Mouse (Mus musculus): Measurements from ENCODE around the gene Gm49322. TPM values are rescaled to one million over a fixed set of nuclear protein-coding genes. Genes with fewer than 3 reads are reported as not detected.
A peak's percentile ranks its signal among the peaks of the same experiment; 100 is the strongest.

The Gm49322 gene
- total and polyA plus RNA-seq, 3 experiments = 0.28 to 1.8 (median 1.1) TPM

DNA sequence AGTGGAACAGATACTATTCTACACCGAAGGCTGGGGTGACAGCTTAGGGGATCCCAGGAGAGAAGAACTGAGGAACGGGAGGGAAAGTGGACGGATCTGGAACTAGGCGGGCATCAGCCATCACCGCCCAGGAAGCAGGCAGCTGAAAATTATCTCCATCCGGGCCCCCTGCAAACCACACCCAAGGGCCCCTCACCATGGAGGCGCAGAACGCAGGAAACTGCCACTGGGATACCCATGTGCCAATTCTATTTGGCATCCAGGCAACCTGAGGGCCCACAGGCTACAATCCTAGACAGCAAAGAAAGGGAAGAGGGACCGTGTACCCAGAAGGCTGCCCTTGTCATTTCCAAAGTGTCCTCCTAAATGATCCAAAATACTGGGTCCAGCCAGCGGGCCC, 35.4 kb upstream of the Gm49322 start:
- Histone ChIP-seq H3K4me1 (ENCODE audit: control insufficient read depth in 1 of 2, insufficient read depth in 2 of 2) (peaks cover 19 to 65% of the 10 kb centered on the region in 2 experiments), H3K79me2 (replicated peaks; ENCODE audit: control insufficient read depth, extremely low read depth, insufficient read depth, poor library complexity, severe bottlenecking) (peaks cover 59% of the 10 kb centered on the region), H3K36me3 (replicated peaks in 1 of 2; ENCODE audit: control insufficient read depth in 1 of 2, insufficient read depth in 1 of 2, low read length in 1 of 2) (peaks cover 16 to 53% of the 10 kb centered on the region in 2 experiments), H3K27me3 (replicated peaks) (no peaks in the 10 kb centered on the region), H3K27ac (ENCODE audit: insufficient read depth, low read depth) (peak overlapping the region; percentile 95), H3K9ac (ENCODE audit: insufficient read depth, low read depth) (peak overlapping the region; percentile 94), H3K4me3 (replicated peaks in 1 of 3; ENCODE audit: low read depth in 2 of 3, low read length in 2 of 3, poor library complexity in 1 of 3) (peak overlapping the region; percentile 49 to 75 (median 60)), H3K9me3 (replicated peaks; ENCODE audit: low read length) (no peaks in the 10 kb centered on the region), H3K4me2 (ENCODE audit: insufficient read depth, low read depth, poor library complexity, severe bottlenecking) (peak overlapping the region; percentile 89)
- in situ Hi-C loops (cut with MboI; ENCODE audit: low pct_ligation_motif_present, low pct_unique_long_range_greater_than_20kb, low sequenced_read_pairs) = no loop called here
- dilution Hi-C loops (cut with MboI; ENCODE audit: extremely low pct_ligation_motif_present, extremely low pct_unique_long_range_greater_than_20kb, low sequenced_read_pairs) = no loop called here
- peak; percentile 29 for DNase-seq (ENCODE audit: extremely low read depth)
- 0 out of 2 replicates have a peak, but pooled peaks have one; percentile 18 for TF ChIP-seq MEF2A (IDR thresholded peaks at IDR 0.05; ENCODE audit: borderline replicate concordance, low read depth, low read length)
- 0 out of 2 replicates have a peak, but pooled peaks have one; percentile 13 for TF ChIP-seq NRF1 (IDR thresholded peaks at IDR 0.05; ENCODE audit: low read depth, low read length)
- TF ChIP-seq EP300 (IDR thresholded peaks at IDR 0.05; ENCODE audit: low read length) = no peak
- no peak for TF ChIP-seq MAFK (IDR thresholded peaks at IDR 0.05; ENCODE audit: insufficient replicate concordance, low read length)
- peak; percentile 49; the same call in 1 of the 2 replicates for TF ChIP-seq CHD1 (IDR thresholded peaks at IDR 0.05; ENCODE audit: low read depth, low read length)
- no peak for TF ChIP-seq E2F4 (IDR thresholded peaks at IDR 0.05; ENCODE audit: insufficient replicate concordance, low read depth, low read length)
- no peak for TF ChIP-seq POLR2A (IDR thresholded peaks at IDR 0.05; ENCODE audit: low read depth, low read length)
- TF ChIP-seq ETS1 (conservative IDR thresholded peaks at IDR 0.05; ENCODE audit: low read depth, low read length) = no peak

DNA sequence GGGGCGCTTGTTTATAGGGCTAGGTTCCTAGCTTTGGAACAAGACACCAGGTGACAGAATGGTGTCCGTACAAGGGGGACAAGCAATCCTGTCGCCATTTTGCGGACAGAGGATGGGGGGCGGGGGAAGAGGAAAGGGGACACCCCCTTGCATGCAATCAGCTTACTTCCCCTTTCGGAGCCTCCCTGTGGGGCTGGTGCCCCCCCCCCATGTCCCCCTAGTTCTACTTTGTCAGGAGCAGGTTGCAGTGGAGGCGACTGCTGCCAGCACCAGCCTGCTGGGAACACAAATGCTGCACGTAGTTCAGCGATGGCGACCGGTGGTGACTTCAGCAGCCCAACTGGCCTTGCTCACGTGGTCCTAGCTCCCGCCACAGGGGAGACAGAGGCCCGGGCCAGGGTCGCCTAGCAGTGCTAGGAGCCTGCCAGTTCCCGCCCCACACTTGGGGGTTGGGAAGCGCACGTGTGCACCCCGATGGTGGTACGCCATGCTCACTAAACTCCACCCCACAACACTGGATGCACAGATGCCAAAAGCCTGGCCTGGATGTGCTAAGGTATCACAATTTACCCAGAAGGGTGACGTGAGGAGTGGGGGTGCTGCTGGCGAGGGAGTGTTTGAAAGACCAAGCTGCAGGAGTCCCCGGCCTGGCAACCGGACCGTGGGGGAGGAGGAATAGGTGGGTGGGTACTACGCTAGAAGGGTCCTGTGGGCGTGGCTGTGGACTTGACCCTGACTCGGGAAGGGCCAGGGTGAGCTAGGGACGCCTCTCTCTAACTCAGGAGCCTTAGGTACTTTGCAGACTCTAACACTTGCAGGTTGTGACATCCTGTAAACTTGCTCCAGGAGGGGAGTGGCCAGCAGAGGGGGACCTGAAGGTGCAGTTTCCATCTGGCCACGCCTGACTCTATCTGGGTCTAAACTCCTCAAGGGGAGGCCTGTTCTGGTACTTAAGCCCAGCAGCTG, 34.7 kb upstream of the Gm49322 start:
- DNase-seq (ENCODE audit: extremely low read depth) = peak; percentile 82
- H3K9me3 ChIP-seq (replicated peaks; ENCODE audit: low read length) = no peaks in the 10 kb centered on the region
- H3K36me3 ChIP-seq (replicated peaks in 1 of 2; ENCODE audit: control insufficient read depth in 1 of 2, insufficient read depth in 1 of 2, low read length in 1 of 2) = peaks cover 16 to 46% of the 10 kb centered on the region in 2 experiments
- peaks cover 19 to 63% of the 10 kb centered on the region in 2 experiments for H3K4me1 ChIP-seq (ENCODE audit: control insufficient read depth in 1 of 2, insufficient read depth in 2 of 2)
- in situ Hi-C loops (cut with MboI; ENCODE audit: low pct_ligation_motif_present, low pct_unique_long_range_greater_than_20kb, low sequenced_read_pairs) = no loop called here
- H3K4me3 ChIP-seq (replicated peaks in 1 of 3; ENCODE audit: low read depth in 2 of 3, low read length in 2 of 3, poor library complexity in 1 of 3) = peak overlapping the region; percentile 49 to 75 (median 60)
- peaks cover 66% of the 10 kb centered on the region for H3K79me2 ChIP-seq (replicated peaks; ENCODE audit: control insufficient read depth, extremely low read depth, insufficient read depth, poor library complexity, severe bottlenecking)
- H3K27ac ChIP-seq (ENCODE audit: insufficient read depth, low read depth) = peak overlapping the region; percentile 95
- H3K4me2 ChIP-seq (ENCODE audit: insufficient read depth, low read depth, poor library complexity, severe bottlenecking) = peak overlapping the region; percentile 89
- H3K27me3 ChIP-seq (replicated peaks) = no peaks in the 10 kb centered on the region
- H3K9ac ChIP-seq (ENCODE audit: insufficient read depth, low read depth) = peak overlapping the region; percentile 94
- dilution Hi-C loops (cut with MboI; ENCODE audit: extremely low pct_ligation_motif_present, extremely low pct_unique_long_range_greater_than_20kb, low sequenced_read_pairs) = no loop called here
- TF ChIP-seq USF1 (IDR thresholded peaks at IDR 0.05; ENCODE audit: low read depth, low read length) = peak; percentile 56
- no peak for TF ChIP-seq GABPA (IDR thresholded peaks at IDR 0.05; ENCODE audit: insufficient replicate concordance, low read depth, low read length)
- TF ChIP-seq E2F4 (IDR thresholded peaks at IDR 0.05; ENCODE audit: insufficient replicate concordance, low read depth, low read length) = no peak
- TF ChIP-seq USF2 (conservative IDR thresholded peaks at IDR 0.05; ENCODE audit: low read depth, low read length) = no peak
- TF ChIP-seq JUND (conservative IDR thresholded peaks at IDR 0.05; ENCODE audit: low read depth, low read length) = no peak
- peak; percentile 29; the same call in 1 of the 2 replicates for TF ChIP-seq MEF2A (IDR thresholded peaks at IDR 0.05; ENCODE audit: borderline replicate concordance, low read depth, low read length)
- TF ChIP-seq MAX (IDR thresholded peaks at IDR 0.05; ENCODE audit: low read length) = peak; percentile 76
- TF ChIP-seq BHLHE40 (IDR thresholded peaks at IDR 0.05; ENCODE audit: low read depth, low read length) = peak; percentile 73
- no peak for TF ChIP-seq UBTF (IDR thresholded peaks at IDR 0.05; ENCODE audit: low read depth, low read length)
- TF ChIP-seq TCF12 (IDR thresholded peaks at IDR 0.05; ENCODE audit: low read depth, low read length) = peak; percentile 51
- 0 out of 2 replicates have a peak, but pooled peaks have one; percentile 39 for TF ChIP-seq TBP (conservative IDR thresholded peaks at IDR 0.05; ENCODE audit: low read depth, low read length)
- no peak for TF ChIP-seq CHD2 (IDR thresholded peaks at IDR 0.05; ENCODE audit: low read length)
- no peak for TF ChIP-seq MAFK (IDR thresholded peaks at IDR 0.05; ENCODE audit: insufficient replicate concordance, low read length)
- no peak for TF ChIP-seq ZC3H11A (IDR thresholded peaks at IDR 0.05; ENCODE audit: low read depth, low read length)
- peak; percentile 5 for TF ChIP-seq SIN3A (IDR thresholded peaks at IDR 0.05; ENCODE audit: low read length)
- TF ChIP-seq EP300 (IDR thresholded peaks at IDR 0.05; ENCODE audit: low read length) = 0 out of 2 replicates have a peak, but pooled peaks have one; percentile 13
- TF ChIP-seq IRF4 (IDR thresholded peaks at IDR 0.05; ENCODE audit: low read depth, low read length) = peak; percentile 73
- TF ChIP-seq RAD21 (IDR thresholded peaks at IDR 0.05; ENCODE audit: low read depth, low read length) = no peak
- no peak for TF ChIP-seq JUN (IDR thresholded peaks at IDR 0.05; ENCODE audit: insufficient read depth, low read depth, low read length)
- TF ChIP-seq CTCF (conservative IDR thresholded peaks at IDR 0.05 in 1 of 2, IDR thresholded peaks at IDR 0.05 in 1 of 2; ENCODE audit: low read depth in 2 of 2, low read length in 2 of 2) = no peak
- peak; percentile 69 for TF ChIP-seq MAZ (IDR thresholded peaks at IDR 0.05; ENCODE audit: low read depth, low read length)
- peak; percentile 8; the same call in 1 of the 2 replicates for TF ChIP-seq HCFC1 (IDR thresholded peaks at IDR 0.05; ENCODE audit: low read depth, low read length)
- TF ChIP-seq MYC (IDR thresholded peaks at IDR 0.05; ENCODE audit: low read depth, low read length) = peak; percentile 54; the same call in 1 of the 2 replicates
- peak; percentile 10; the same call in 1 of the 2 replicates for TF ChIP-seq NRF1 (IDR thresholded peaks at IDR 0.05; ENCODE audit: low read depth, low read length)
- TF ChIP-seq KAT2A (IDR thresholded peaks at IDR 0.05; ENCODE audit: insufficient replicate concordance, low read length) = no peak

Measured in CH12.LX (cell line).